In the genomic region with DNA sequence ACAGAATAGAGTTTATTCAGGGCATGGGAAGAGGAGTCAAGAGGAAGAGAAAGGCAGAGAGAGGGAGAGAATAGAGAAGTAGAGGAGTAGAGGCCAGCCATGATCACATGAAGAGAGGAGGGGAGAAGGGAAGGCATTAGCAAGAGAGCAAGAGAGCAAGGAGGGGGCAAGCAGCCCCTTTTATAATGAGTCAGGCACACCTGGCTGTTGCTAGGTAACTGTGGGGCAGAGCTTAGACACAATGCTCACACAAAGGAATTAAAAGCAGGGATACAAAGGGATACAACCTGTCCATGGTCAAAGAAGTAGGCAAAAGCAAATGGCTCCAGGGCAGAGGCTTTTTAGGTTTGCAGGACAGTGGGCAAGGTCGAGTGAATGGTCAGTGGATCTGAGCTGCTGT, we compare ENCODE assay signal across 25 mouse cellular contexts.
"Had no signal": no experiment of that assay in that cellular context is flagged by ENCODE, and none has a peak within 500 bp of the region (broad histone marks: within the 10 kb centered on the region; RNA-seq: fewer than 3 reads in every experiment).

No protein-coding gene starts in this region.

- H3K9me3 ChIP-seq: heart, embryonic 10.5 days; heart, embryonic 12.5 days; hindbrain, embryonic 10.5 days; hindbrain, embryonic 12.5 days; intestine, embryonic 15.5 days; limb, embryonic 10.5 days; limb, embryonic 12.5 days had no signal

- H3K4me3 ChIP-seq: gastrocnemius, adult 2 months; heart, embryonic 10.5 days; heart, embryonic 12.5 days; hindbrain, embryonic 10.5 days; hindbrain, embryonic 12.5 days; intestine, embryonic 15.5 days; layer of hippocampus, adult 2 months; left cerebral cortex, adult 2 months; limb, embryonic 10.5 days; limb, embryonic 12.5 days had no signal

- H3K27ac ChIP-seq: gastrocnemius, adult 2 months; heart, embryonic 10.5 days; hindbrain, embryonic 10.5 days; hindbrain, embryonic 12.5 days; hindbrain, embryonic 14.5 days; intestine, embryonic 15.5 days; layer of hippocampus, adult 2 months; left cerebral cortex, adult 2 months; limb, embryonic 10.5 days; limb, embryonic 12.5 days had no signal

- H3K9ac ChIP-seq: heart, embryonic 12.5 days; hindbrain, embryonic 12.5 days; hindbrain, embryonic 14.5 days; intestine, embryonic 15.5 days; limb, embryonic 12.5 days had no signal

- DNase-seq: gastrocnemius, adult 2 months; gastrocnemius, postnatal 10 days; gastrocnemius, postnatal 25 days; heart, adult 18-20 months; heart, postnatal 10 days; heart, postnatal 4 days; kidney, adult 18-20 months; kidney, adult 8-10 months; kidney, postnatal 10 days; kidney, postnatal 25 days; kidney, postnatal 4 days had no signal

- H3K4me1 ChIP-seq: hindbrain, embryonic 12.5 days had no signal

- H3K27me3 ChIP-seq: heart, embryonic 12.5 days; hindbrain, embryonic 12.5 days; intestine, embryonic 15.5 days; limb, embryonic 12.5 days had no signal

- H3K4me2 ChIP-seq: heart, embryonic 12.5 days; hindbrain, embryonic 12.5 days; hindbrain, embryonic 14.5 days; intestine, embryonic 15.5 days; limb, embryonic 12.5 days had no signal

- ATAC-seq: forebrain, embryonic 16.5 days; hindbrain, embryonic 16.5 days; inflammation-experienced regulatory T-cells, adult 6 months; intestine, embryonic 15.5 days; intestine, postnatal 0 days had no signal

- H3K36me3 ChIP-seq: heart, embryonic 10.5 days; heart, embryonic 12.5 days; hindbrain, embryonic 10.5 days; hindbrain, embryonic 12.5 days; intestine, embryonic 15.5 days; limb, embryonic 10.5 days; limb, embryonic 12.5 days had no signal
